Mouse (Mus musculus): Measurements from ENCODE around the gene Tnfrsf14. TPM values are rescaled to one million over a fixed set of nuclear protein-coding genes. Genes with fewer than 3 reads are reported as not detected.

The Tnfrsf14 gene
- total and polyA plus RNA-seq, 3 experiments = 7.2 to 131 (median 27.7) TPM

DNA sequence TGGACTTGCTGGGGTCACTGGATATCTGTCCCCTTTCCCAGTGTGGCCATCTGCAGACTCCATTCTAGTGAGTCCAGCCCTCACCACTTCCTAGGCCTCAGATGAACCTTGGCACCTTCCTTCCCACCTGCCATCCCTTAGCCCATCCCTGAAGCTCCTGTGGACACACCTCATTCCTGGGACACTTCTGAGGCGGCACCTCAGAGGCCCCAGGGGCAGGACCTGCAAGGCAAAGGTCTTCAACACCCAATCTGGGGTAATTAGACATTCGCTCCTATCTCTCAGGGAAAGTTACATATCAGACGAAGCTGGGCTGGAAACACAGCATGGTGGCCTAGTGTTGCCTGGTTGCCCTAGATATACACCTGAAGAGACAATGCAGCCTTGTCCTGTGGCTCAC, 13.7 kb downstream of the Tnfrsf14 start:
- TF ChIP-seq TAL1 (conservative IDR thresholded peaks at IDR 0.05; ENCODE audit: low read depth, low read length) (no peak), GATA1 (IDR thresholded peaks at IDR 0.05; ENCODE audit: borderline replicate concordance, low read length) (no peak), CTCF (IDR thresholded peaks at IDR 0.05; ENCODE audit: low read depth, low read length) (no peak), POLR2AphosphoS5 (IDR thresholded peaks at IDR 0.05; ENCODE audit: insufficient replicate concordance, low read depth, low read length) (no peak), GATA2 (IDR thresholded peaks at IDR 0.05; ENCODE audit: borderline replicate concordance, low read depth, low read length) (no peak)
- Histone ChIP-seq H3K27me3 (ENCODE audit: insufficient read depth, low read length) (no peaks in the 10 kb centered on the region), H3K4me3 (ENCODE audit: low read depth, low read length) (no peak overlapping the region), H3K4me1 (ENCODE audit: insufficient read depth, low read depth, low read length) (peaks cover 33% of the 10 kb centered on the region), H3K36me3 (replicated peaks) (peaks cover 29% of the 10 kb centered on the region), H3K9me3 (replicated peaks) (0 out of 2 replicates have a peak, but pooled peaks cover 3% of the 10 kb centered on the region)
- DNase-seq (ENCODE audit: low spot score) (no peak), ATAC-seq (ENCODE audit: extremely low read depth, insufficient number of reproducible peaks, low FRiP score, poor library complexity, severe bottlenecking) (no peak)

DNA sequence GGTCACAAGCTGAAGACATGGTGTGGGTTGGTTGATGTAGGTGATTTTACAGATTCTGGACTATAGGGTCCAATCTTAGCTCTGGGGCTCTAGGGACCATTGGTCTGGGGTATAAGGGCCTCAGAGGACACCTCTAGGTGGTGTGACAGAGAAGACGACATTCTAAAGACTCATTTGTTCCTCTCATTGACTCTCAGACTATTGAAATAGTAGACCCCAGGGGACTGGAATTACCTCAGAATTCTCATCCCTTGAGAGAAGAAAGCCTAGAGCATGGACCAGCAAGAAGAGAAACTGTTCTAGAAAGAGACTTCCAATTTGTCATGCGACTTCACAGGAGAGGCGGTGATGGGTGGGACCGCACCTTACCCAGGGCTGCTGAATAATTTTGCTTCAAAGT, 14.1 kb downstream of the Tnfrsf14 start:
- DNase-seq (ENCODE audit: low spot score) (no peak), ATAC-seq (ENCODE audit: extremely low read depth, insufficient number of reproducible peaks, low FRiP score, poor library complexity, severe bottlenecking) (no peak)
- Histone ChIP-seq H3K27me3 (ENCODE audit: insufficient read depth, low read length) (no peaks in the 10 kb centered on the region), H3K36me3 (replicated peaks) (peaks cover 29% of the 10 kb centered on the region), H3K4me1 (ENCODE audit: insufficient read depth, low read depth, low read length) (peaks cover 33% of the 10 kb centered on the region), H3K9me3 (replicated peaks) (0 out of 2 replicates have a peak, but pooled peaks cover 3% of the 10 kb centered on the region), H3K4me3 (ENCODE audit: low read depth, low read length) (no peak overlapping the region)
- TF ChIP-seq TAL1 (conservative IDR thresholded peaks at IDR 0.05; ENCODE audit: low read depth, low read length) (no peak), GATA2 (IDR thresholded peaks at IDR 0.05; ENCODE audit: borderline replicate concordance, low read depth, low read length) (no peak), GATA1 (IDR thresholded peaks at IDR 0.05; ENCODE audit: borderline replicate concordance, low read length) (no peak), POLR2AphosphoS5 (IDR thresholded peaks at IDR 0.05; ENCODE audit: insufficient replicate concordance, low read depth, low read length) (no peak), CTCF (IDR thresholded peaks at IDR 0.05; ENCODE audit: low read depth, low read length) (no peak)

DNA sequence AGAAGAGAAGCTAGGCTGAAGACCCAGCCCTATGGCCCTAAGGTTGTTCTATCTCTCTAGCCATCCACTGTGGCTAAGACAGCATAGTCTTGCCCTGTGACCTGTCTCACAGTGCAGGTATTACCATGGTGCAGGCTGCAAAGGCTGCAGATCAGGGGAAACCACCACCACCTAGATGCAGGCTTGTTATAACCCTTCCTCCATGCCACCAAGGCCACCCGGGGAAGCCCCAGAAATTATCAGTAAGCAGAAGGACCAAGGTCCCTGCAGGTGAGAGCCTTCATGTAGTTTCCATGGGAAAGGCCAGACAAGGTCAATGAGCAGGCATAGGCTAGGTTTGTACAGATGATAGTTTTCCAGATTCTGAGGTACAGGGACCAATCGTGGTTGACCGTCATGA, 14.5 kb downstream of the Tnfrsf14 start:
- 0 out of 2 replicates have a peak, but pooled peaks cover 3% of the 10 kb centered on the region for H3K9me3 ChIP-seq (replicated peaks)
- DNase-seq (ENCODE audit: low spot score) (no peak), ATAC-seq (ENCODE audit: extremely low read depth, insufficient number of reproducible peaks, low FRiP score, poor library complexity, severe bottlenecking) (no peak)
- H3K4me1 ChIP-seq (ENCODE audit: insufficient read depth, low read depth, low read length) = peaks cover 33% of the 10 kb centered on the region
- peaks cover 28% of the 10 kb centered on the region for H3K36me3 ChIP-seq (replicated peaks)
- TF ChIP-seq POLR2AphosphoS5 (IDR thresholded peaks at IDR 0.05; ENCODE audit: insufficient replicate concordance, low read depth, low read length) = no peak
- no peaks in the 10 kb centered on the region for H3K27me3 ChIP-seq (ENCODE audit: insufficient read depth, low read length)
- no peak overlapping the region for H3K4me3 ChIP-seq (ENCODE audit: low read depth, low read length)

DNA sequence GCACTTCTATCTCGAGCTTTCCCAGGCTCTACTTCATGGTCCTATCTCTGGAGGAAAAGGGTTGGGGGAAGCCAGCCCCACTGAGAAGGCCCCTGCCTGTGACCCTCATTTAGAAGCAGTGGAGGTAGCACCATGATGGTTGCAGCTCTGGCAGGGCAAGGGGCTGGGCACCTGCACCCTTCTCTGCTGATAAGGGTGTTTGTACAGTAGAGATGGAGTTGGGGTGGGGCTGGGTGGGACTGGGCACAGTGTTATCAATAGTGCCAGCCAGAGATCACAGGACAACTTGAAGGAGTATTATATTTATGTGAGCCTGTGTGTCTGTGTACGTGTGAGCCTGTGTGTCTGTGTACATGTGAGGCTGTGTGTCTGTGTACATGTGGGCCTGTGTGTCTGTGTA, 16.7 kb downstream of the Tnfrsf14 start:
- TF ChIP-seq TAL1 (conservative IDR thresholded peaks at IDR 0.05; ENCODE audit: low read depth, low read length) = peak; percentile 12; the same call in 1 of the 2 replicates
- TF ChIP-seq GATA1 (IDR thresholded peaks at IDR 0.05; ENCODE audit: borderline replicate concordance, low read length) = no peak
- Histone ChIP-seq H3K4me1 (ENCODE audit: insufficient read depth, low read depth, low read length) (peaks cover 45% of the 10 kb centered on the region), H3K9me3 (replicated peaks) (no peaks in the 10 kb centered on the region), H3K4me3 (ENCODE audit: low read depth, low read length) (peak overlapping the region; percentile 33; the same call in 1 of the 2 replicates), H3K36me3 (replicated peaks) (peaks cover 15% of the 10 kb centered on the region), H3K27me3 (ENCODE audit: insufficient read depth, low read length) (no peaks in the 10 kb centered on the region)
- DNase-seq (ENCODE audit: low spot score) (no peak), ATAC-seq (ENCODE audit: extremely low read depth, insufficient number of reproducible peaks, low FRiP score, poor library complexity, severe bottlenecking) (peak; percentile 72)

DNA sequence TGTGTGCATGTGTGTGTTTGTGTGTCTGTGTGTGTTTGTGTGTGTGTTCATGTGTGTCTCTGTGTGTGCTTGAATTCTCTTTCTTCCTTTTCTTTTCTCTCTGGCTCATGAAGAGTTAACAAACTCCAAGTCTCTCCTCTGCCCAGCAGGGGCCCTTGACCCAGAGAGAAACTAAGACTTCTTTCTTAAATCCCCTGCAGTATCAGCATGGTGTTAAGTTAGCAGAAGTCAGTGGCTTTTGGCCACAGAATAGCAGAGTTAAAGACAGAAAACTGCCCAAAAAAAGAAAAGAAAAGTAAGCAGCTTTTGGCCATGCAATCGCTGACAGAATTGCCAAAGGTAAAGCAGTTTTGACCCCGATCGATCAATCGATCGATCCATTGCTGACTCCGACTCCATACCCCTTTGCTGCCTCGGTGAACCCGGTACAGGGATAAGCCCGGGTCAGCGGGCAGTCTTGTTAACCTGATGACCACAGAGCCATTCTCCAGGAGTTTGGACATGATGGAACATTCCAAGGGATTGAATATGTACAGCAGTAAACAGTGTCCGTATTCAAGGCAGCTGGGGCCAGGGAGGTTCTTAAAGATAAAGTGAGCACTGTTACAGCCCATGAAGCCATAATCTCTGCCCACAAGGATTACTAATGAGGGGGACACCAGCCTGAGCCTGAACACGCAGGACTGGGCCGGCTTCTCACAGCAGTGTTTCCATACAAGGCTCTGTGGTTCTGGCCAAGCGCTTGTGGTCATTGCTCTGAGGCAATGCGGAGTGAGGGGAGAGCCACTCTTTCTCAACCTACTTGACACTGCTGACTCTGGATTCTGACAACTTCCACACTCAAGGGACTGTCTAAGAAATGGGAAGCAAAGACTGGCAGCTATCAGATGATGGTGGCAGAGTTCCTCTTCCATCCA, 17.5 kb downstream of the Tnfrsf14 start:
- peaks cover 46% of the 10 kb centered on the region for H3K4me1 ChIP-seq (ENCODE audit: insufficient read depth, low read depth, low read length)
- no peak for ATAC-seq (ENCODE audit: extremely low read depth, insufficient number of reproducible peaks, low FRiP score, poor library complexity, severe bottlenecking)
- H3K36me3 ChIP-seq (replicated peaks) = peaks cover 8% of the 10 kb centered on the region
- no peak for TF ChIP-seq TAL1 (conservative IDR thresholded peaks at IDR 0.05; ENCODE audit: low read depth, low read length)
- no peak for TF ChIP-seq CTCF (IDR thresholded peaks at IDR 0.05; ENCODE audit: low read depth, low read length)
- no peak for TF ChIP-seq GATA2 (IDR thresholded peaks at IDR 0.05; ENCODE audit: borderline replicate concordance, low read depth, low read length)
- no peak for TF ChIP-seq GATA1 (IDR thresholded peaks at IDR 0.05; ENCODE audit: borderline replicate concordance, low read length)
- no peak for TF ChIP-seq POLR2AphosphoS5 (IDR thresholded peaks at IDR 0.05; ENCODE audit: insufficient replicate concordance, low read depth, low read length)
- H3K9me3 ChIP-seq (replicated peaks) = no peaks in the 10 kb centered on the region
- no peak for DNase-seq (ENCODE audit: low spot score)
- H3K4me3 ChIP-seq (ENCODE audit: low read depth, low read length) = peak overlapping the region; percentile 33; the same call in 1 of the 2 replicates
- no peaks in the 10 kb centered on the region for H3K27me3 ChIP-seq (ENCODE audit: insufficient read depth, low read length)

DNA sequence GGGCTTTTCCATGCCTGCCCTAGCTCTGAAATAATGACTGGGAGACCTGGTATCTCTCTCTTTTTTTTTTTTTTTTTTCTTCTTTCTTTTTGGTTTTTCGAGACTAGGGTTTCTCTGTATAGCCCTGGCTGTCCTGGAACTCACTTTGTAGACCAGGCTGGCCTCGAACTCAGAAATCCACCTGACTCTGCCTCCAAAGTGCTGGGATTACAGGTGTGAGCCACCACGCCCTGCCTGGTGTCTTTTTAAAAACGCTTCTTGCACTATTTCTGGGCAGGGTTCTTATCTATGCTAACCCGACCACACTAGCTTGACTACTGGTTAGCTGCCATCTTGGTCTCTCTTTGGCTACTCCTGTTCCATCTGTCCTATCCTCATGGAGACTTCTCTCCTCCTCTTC, 19.9 kb downstream of the Tnfrsf14 start:
- Histone ChIP-seq H3K9me3 (replicated peaks) (no peaks in the 10 kb centered on the region), H3K27me3 (ENCODE audit: insufficient read depth, low read length) (no peaks in the 10 kb centered on the region), H3K4me3 (ENCODE audit: low read depth, low read length) (no peak overlapping the region), H3K36me3 (replicated peaks) (peaks cover 2% of the 10 kb centered on the region), H3K4me1 (ENCODE audit: insufficient read depth, low read depth, low read length) (peaks cover 58% of the 10 kb centered on the region)
- DNase-seq (ENCODE audit: low spot score) (no peak), ATAC-seq (ENCODE audit: extremely low read depth, insufficient number of reproducible peaks, low FRiP score, poor library complexity, severe bottlenecking) (no peak)
- no peak for TF ChIP-seq POLR2AphosphoS5 (IDR thresholded peaks at IDR 0.05; ENCODE audit: insufficient replicate concordance, low read depth, low read length)
- no peak for TF ChIP-seq GATA1 (IDR thresholded peaks at IDR 0.05; ENCODE audit: borderline replicate concordance, low read length)
- no peak for TF ChIP-seq CTCF (IDR thresholded peaks at IDR 0.05; ENCODE audit: low read depth, low read length)
